Comparison of ENCODE assay signal across 8 mouse cellular contexts in the genomic region with DNA sequence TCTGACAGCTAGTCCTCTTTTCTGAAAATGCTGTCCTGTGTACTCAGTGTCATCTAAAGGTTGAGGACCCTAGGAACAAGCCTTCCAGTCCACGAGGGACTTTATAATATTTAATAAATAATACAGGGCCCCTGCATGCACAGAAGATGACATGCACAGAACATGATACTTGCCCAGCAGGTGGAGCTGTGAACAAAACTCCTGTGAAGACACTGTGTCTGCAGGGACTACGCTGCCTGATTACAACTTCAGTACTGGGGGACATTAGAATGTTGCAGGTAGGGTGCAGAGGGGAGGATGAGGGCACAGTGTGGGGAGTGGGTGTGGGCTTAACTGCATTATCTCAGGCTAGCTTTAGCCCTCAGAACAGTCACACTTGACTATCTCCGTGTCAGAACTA. TPM values are rescaled to one million over a fixed set of nuclear protein-coding genes. Genes with fewer than 3 reads are reported as not detected.
DNase-seq lines count a peak whose midpoint lies in the region; ATAC-seq and TF ChIP-seq lines count a peak whose summit lies in the region.

No protein-coding gene starts in this region.

- no peaks in the 10 kb centered on the region for H3K27me3 ChIP-seq in ES-Bruce4 (ENCODE audit: control insufficient read depth, insufficient read depth, low read length, poor library complexity, severe bottlenecking)
- H3K27me3 ChIP-seq in hindbrain, embryonic 11.5 days (ENCODE audit: control insufficient read depth, insufficient read depth, low read length) = no peaks in the 10 kb centered on the region

- no peak overlapping the region for H3K4me2 ChIP-seq in hindbrain, embryonic 11.5 days (replicated peaks; ENCODE audit: low read depth, low read length)

- H3K4me3 ChIP-seq in ES-Bruce4 (ENCODE audit: low read depth, low read length) = no peak overlapping the region
- H3K4me3 ChIP-seq in embryonic fibroblast, embryonic 13.5 days (ENCODE audit: insufficient read depth, low read length) = no peak overlapping the region
- no peak overlapping the region for H3K4me3 ChIP-seq in hindbrain, embryonic 11.5 days (ENCODE audit: low read depth, low read length)

- no peaks in the 10 kb centered on the region for H3K9me3 ChIP-seq in ES-Bruce4 (replicated peaks; ENCODE audit: control insufficient read depth, insufficient read depth, low read length, poor library complexity, severe bottlenecking)
- H3K9me3 ChIP-seq in hindbrain, embryonic 11.5 days (ENCODE audit: control insufficient read depth, low read length) = no peaks in the 10 kb centered on the region

- peak; percentile 73 to 75 for DNase-seq in adrenal gland, postnatal 36 days
- DNase-seq in hindbrain, embryonic 11.5 days (ENCODE audit: low spot score) = peak; percentile 54
- peak; percentile 34 for DNase-seq in layer of hippocampus, adult 9-11 months
- DNase-seq in lung, postnatal 14 days = peak; percentile 73
- DNase-seq in retina, embryonic 14.5 days (ENCODE audit: low spot score) = peak; percentile 79
- DNase-seq in T-cell, adult 2 months (ENCODE audit: low spot score) = no peak

- TF ChIP-seq EP300 in ES-Bruce4 (IDR thresholded peaks at IDR 0.05; ENCODE audit: insufficient read depth, low read depth, low read length) = no peak

- no peak overlapping the region for H3K27ac ChIP-seq in ES-Bruce4 (ENCODE audit: insufficient read depth, low read length)
- H3K27ac ChIP-seq in embryonic fibroblast, embryonic 13.5 days (ENCODE audit: insufficient read depth, low read length) = no peak overlapping the region
- H3K27ac ChIP-seq in hindbrain, embryonic 11.5 days (ENCODE audit: low read depth, low read length) = no peak overlapping the region

- ATAC-seq in hindbrain, embryonic 11.5 days (ENCODE audit: low FRiP score) = peak; percentile 65

- peak; percentile 34 for TF ChIP-seq CTCF in ES-Bruce4 (IDR thresholded peaks at IDR 0.05; ENCODE audit: low read depth, low read length)
- peak; percentile 42; the same call in 1 of the 2 replicates for TF ChIP-seq CTCF in embryonic fibroblast, embryonic 13.5 days (IDR thresholded peaks at IDR 0.05; ENCODE audit: borderline replicate concordance, insufficient read depth, low read length)

- H3K4me1 ChIP-seq in ES-Bruce4 (ENCODE audit: control insufficient read depth, insufficient read depth, low read length) = no peaks in the 10 kb centered on the region
- no peaks in the 10 kb centered on the region for H3K4me1 ChIP-seq in embryonic fibroblast, embryonic 13.5 days (ENCODE audit: control insufficient read depth, insufficient read depth, low read length)
- no peaks in the 10 kb centered on the region for H3K4me1 ChIP-seq in hindbrain, embryonic 11.5 days (replicated peaks; ENCODE audit: control insufficient read depth, insufficient read depth, low read length)

- H3K9ac ChIP-seq in ES-Bruce4 (ENCODE audit: low read depth, poor library complexity, severe bottlenecking) = no peak overlapping the region
- H3K9ac ChIP-seq in hindbrain, embryonic 11.5 days (ENCODE audit: low read depth, low read length) = no peak overlapping the region

- no peak for TF ChIP-seq POLR2A in ES-Bruce4 (IDR thresholded peaks at IDR 0.05; ENCODE audit: insufficient read depth, low read length)
- TF ChIP-seq POLR2A in embryonic fibroblast, embryonic 13.5 days (IDR thresholded peaks at IDR 0.05; ENCODE audit: low read depth, low read length) = no peak

- 53% methylated on average over 3 of the region's 3 CpGs for WGBS in hindbrain, embryonic 11.5 days

- no peaks in the 10 kb centered on the region for H3K36me3 ChIP-seq in ES-Bruce4 (ENCODE audit: control insufficient read depth, insufficient read depth, low read length, poor library complexity, severe bottlenecking)
- no peaks in the 10 kb centered on the region for H3K36me3 ChIP-seq in hindbrain, embryonic 11.5 days (ENCODE audit: control insufficient read depth, insufficient read depth, low read length)

RNA-seq across cellular contexts. Expression of gene Fgf7, which starts 28.4 kb away (rescaled TPM):
- 0.34 TPM in 1 of 2 replicates, not detected in the other for polyA plus RNA-seq in ES-Bruce4 (2011; ENCODE audit: insufficient read depth, insufficient read length, low read depth, missing spikeins)
- 1 to 10 TPM in 1 of 2 experiments, under 1 TPM in 1; 0.72 to 1.1 TPM for total RNA-seq in adrenal gland, postnatal 36 days (2021)
- 70.8 and 94.4 TPM in 2 replicates for polyA plus RNA-seq in embryonic fibroblast, embryonic 13.5 days (2011; ENCODE audit: insufficient read length, low read depth, missing spikeins)
- polyA plus RNA-seq in hindbrain, embryonic 11.5 days (2014; fragmentation: Nextera tagmentation; extraction: Ambion mirVana) = 0.13 and 0.66 TPM in 2 replicates

Comparison
In these comparisons a context has a peak if more than half of its experiments do, and no peak if none do; other contexts are left out.
1. RNA of gene Fgf7, which starts 28.4 kb away (polyA plus RNA-seq): 70.8 to 94.4 TPM in embryonic fibroblast, embryonic 13.5 days; 0.13 to 0.66 TPM in hindbrain, embryonic 11.5 days and 0.34 TPM in ES-Bruce4; every median in the first group is over 10 times any median in the second.